Mouse (Mus musculus) B cell, adult 2 months (primary cell): ENCODE results near the gene Med6.
"Not testable (repeated sequence)": the region's sequence is repeated elsewhere in the genome, so short reads cannot be mapped to it uniquely, and the experiment has no call there.

ENCODE experiments used
- DNase-seq, 2 experiments: peaks; one replicate each; pipeline ENCODE4 v3.0.0; 2022

The Med6 gene

GRCm38 (mm10) chr12:81547163-81547562, 47.6 kb downstream of the Med6 start:
- DNase-seq, result no peak

DNA sequence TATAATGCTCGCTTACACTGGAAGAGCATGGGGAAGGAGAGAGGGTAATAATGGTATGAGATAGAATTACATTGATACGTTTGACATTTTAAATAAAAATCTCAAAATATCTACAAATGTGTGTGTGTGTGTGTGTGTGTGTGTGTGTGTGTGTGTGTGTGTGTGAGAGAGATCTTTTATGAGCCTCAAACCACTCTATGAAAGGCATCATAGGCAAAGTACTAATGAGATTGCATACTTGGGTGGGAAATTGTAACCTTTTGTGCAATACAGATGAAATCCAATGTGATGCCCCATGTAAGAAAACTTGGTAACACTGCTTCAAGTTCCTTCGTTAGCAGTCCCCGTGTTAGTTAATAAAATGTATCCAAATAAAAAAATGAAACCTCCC, 61.8 kb downstream of the Med6 start:
- no peak for DNase-seq

GRCm38 (mm10) chr12:81532316-81533028, 62.3 kb downstream of the Med6 start, which contains the start of the genes Gm20498 and Synj2bp:
Gene Gm20498, minus strand, starts transcription at chr12:81532905.
Gene Synj2bp, minus strand, starts transcription at chr12:81532911.
- peak; percentile 74 to 78 for DNase-seq

DNA sequence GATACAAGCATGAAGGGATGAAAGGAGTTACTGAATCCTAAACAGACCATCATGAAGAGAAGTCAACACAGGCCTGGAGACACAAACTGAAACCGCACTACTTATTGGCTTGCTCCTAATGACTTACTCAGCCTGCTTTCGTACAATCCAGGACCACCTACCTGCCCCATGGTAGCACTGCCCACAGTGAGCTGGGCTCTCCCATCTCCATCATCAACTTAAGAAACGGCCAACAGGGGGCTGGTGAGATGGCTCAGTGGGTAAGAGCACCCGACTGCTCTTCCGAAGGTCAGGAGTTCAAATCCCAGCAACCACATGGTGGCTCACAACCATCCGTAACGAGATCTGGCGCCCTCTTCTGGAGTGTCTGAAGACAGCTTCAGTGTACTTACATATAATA, 64.2 kb downstream of the Med6 start:
- not testable (repeated sequence) for DNase-seq
